Mouse (Mus musculus) brain, adult 2 months (tissue): ENCODE results near the gene Arid3c.
A peak's percentile ranks its signal among the peaks of the same experiment; 100 is the strongest.
"Not testable (repeated sequence)": the region's sequence is repeated elsewhere in the genome, so short reads cannot be mapped to it uniquely, and the experiment has no call there.

Experiments used
- DNase-seq: peaks from one replicate; pipeline ENCODE4 v3.0.0; 2011; ENCODE audit warnings: low read depth, low spot score

Arid3c gene

DNA sequence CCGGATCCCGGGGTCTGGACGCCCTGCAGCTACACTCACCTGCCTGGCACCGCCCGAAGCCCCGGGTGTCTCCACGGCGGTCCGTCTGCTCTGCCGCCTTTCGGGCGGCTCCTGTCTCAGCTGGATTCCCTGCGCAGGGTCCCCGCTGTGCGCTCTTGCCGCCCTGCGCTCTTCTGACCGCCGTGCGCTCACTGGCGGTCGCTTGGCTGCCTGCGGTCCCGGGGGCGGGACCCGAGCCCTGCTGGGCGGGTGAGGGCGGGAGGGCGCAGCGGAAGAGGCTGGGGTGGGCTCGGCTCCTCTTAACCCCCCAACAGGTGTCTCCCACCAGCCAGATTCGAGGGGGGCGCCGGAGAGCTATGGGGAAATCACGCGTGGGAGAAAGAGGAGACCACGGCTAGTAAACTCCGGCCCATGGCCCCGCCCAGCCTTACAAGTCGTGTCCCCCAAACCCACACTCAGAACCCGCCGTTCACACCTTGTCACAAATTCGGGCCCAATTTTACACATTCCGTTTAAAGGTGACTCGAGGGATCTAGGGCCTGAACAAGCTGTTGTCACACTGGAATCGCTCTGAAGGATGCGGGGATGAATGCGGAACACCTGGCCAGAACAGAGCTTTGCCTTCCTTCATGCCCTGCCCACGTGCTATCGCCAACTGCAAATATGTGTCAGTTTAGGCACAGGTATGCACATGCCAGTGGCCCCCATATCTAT is at the start of gene Arid3c:
Arid3c (minus strand) TSS at position 91 of the 714 bp plus-strand sequence.
- no peak for DNase-seq

- not testable (repeated sequence) for DNase-seq
These were observed 44.9 kb upstream of the Arid3c start for GRCm38 (mm10) chr4:41775840-41776239.

DNA sequence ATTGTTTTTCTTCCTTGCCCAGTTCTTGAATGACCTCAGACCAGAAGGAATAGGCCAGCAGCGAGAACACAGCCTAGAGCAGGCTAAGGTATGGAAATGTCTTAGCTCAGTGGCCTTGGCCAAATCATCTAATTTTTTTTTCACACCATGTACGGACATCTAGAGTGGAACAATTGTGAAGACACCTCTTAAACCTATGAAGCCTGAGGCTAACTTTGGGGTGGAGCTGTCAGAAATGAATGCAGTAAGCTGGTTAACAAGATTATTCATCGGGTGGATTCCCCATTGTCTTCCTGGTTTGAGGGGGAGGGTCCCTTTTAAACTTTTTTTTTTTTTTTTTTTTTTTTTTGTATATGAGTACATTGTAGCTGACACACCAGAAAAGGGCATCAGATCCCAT is 43.6 kb upstream of the Arid3c start:
- peak; percentile 6 for DNase-seq

DNA sequence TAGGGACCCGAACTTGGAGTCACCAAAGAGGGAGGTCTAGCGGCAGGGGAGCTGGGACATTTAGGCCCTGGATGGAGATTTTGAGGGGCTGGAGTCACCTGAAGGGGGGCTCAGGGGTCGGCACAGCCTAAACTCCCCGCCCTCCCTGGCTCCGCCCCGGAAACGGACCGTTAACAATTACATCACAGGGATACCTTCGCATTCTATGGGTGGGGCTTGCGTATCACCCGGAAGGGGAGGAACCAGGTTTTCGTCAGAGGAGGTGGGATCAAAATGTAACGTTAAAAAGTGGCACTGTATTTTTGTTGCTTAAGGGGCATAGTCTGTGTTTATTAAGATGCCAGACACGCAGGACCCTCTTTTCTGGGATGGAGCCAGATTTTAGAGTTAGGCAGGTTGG is 43.1 kb upstream of the Arid3c start, which contains the start of gene Ccl27a:
Ccl27a (minus strand) TSS at position 246 of the 400 bp plus-strand sequence.
- peak; percentile 93 for DNase-seq

DNA sequence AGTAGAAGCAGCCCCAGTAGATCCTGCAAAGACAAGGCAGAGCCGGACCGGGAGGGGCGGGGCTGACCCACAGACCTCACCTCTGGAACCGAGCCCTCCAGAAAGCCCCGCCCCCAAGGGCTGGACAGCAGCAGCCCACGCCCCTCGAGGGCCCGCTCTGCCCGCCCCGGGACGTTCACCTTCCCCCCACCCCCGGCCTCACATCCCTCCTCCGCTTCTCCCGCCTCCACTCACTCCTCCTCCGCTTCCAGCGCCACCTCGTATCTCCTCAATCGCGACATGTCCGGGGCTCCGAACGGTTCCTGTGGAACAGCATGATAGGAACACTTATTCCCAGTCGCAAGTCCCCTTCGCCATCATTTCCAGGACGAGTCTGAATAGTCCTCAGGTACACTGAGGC is 42.6 kb upstream of the Arid3c start:
- peak; percentile 72 for DNase-seq

GRCm38 (mm10) chr4:41772946-41773345 is 42.0 kb upstream of the Arid3c start:
- DNase-seq = not testable (repeated sequence)

DNA sequence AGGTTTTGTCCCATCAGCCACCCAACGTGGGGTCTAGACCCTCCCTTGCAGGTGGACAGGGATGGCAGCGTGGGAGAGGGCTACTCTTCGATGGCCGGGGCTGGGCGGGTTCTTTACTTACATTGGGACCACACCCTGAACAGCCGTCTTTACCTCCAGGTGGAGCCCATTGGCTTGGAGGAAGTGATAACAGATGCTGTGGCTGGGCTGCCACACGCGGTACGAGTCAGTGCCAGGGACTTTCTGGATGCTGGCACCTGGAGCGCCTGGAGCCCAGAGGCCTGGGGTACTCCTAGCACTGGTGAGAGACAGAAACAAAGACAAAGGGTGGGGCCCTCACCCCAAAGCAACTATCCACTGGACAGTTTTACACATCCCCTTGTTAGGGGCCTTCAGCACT is 36.4 kb upstream of the Arid3c start:
- DNase-seq = not testable (repeated sequence)

DNA sequence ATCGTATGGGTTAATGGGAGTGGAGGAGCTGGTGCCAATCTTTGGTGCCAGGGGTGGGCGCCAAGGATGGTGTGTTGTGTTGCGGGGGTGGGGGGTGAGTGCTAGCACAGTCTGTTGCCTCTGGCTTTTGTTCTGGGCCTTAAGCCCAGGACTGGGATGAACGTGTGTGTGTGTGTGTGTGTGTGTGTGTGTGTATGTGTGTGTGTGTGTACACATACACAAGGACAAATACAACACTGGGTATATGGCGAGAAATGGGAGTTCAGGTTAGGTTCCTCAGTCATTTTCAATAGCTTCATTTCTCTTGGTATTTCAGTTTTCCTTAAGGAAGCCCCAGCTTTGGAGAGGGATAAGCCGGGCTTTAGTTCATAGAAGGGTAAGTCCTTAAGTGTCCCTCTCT is 32.2 kb upstream of the Arid3c start:
- DNase-seq = not testable (repeated sequence)

DNA sequence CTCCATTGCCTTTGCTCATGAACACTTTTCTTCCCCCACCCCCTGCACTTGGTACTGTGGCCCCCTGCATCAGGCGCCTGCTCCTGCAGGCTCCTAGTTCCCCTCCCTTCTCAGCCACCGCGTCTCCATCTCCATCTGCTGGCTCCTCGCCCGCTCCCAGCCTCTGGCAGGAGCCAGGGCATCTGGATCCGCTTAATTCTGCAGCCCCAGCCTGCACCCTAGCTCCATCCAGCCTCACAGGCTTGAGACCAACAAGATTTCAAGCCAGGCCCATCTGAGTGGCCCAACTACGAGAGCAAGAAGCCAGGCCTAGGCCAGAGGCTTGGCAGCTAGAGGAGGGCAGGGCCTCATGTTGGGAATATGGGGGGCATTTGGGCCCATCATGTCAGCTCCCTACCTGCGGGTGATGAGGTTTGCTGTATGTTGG is 31.8 kb upstream of the Arid3c start:
- DNase-seq = peak; percentile 63

DNA sequence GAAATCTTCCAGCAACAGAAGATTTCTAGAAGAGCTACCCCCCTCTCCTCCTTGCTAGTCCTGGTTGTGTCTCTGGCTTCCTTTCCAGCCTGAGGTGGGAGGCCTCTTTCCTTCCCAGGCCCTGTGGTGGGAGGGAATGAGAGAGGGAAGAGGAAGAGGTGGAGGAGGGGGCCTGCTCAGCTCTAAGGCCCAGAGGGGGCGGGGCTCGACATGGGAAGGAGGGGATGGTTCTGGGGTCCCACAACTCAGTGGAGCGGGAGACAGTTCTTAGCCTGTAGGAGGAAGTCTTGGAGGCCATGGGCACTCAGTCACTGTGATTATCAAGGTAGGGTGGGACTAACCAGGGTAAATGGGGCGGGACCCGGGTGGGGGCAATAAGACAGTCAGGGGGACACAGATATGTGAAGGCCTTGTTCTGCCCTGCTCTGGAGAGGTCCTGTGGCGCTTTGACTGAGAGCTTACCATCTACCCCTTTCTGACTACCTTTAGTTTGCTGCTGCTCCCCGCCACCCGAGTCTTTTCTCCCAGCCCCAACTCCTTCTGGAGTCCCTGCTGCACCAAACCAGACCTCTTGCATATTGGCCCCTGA is 31.3 kb upstream of the Arid3c start:
- DNase-seq = no peak

GRCm38 (mm10) chr4:41761680-41762079 is 30.7 kb upstream of the Arid3c start:
- DNase-seq = no peak

DNA sequence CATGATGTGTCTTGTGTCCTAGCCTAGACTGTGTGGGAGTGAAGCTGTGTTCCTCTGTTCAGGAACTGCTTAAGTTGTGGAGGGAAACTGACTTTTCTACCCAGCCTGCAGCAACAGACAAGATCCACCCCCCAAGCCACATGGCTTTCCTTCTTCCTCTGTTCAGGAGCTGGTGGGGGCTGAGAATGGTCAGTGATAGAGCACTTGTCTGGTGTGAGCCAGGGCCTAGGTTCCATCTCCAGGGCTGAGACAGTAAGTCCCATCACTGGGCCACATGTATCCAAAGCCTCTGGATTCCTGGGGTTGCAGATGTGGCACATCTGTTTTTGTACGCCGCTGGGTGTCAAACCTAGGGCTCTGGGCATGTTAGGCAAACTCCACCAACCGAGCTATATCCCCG is 30.0 kb upstream of the Arid3c start:
- DNase-seq = peak; percentile 70

DNA sequence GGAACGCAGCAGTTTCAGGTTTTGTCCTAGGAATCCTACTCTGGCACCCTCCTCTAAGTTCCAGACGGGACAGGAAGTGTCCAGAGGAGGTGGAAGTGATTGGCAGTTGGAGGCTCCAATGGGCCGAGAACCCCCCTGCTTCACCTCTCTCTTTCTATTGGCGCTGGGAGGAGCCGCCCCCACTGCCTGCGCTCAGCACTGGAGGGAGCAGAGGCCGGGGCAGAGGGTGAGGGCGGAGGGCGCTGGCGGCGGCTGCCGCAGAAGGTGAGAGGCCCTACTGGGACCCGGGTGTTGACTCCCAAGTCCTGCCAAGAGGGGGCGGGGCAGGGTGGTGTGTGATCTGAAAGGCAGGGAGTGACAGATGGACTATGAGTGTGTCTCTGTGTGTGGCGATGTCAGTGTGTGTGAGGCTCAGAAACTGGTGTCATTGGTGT is 29.4 kb upstream of the Arid3c start:
- DNase-seq = peak; percentile 91

DNA sequence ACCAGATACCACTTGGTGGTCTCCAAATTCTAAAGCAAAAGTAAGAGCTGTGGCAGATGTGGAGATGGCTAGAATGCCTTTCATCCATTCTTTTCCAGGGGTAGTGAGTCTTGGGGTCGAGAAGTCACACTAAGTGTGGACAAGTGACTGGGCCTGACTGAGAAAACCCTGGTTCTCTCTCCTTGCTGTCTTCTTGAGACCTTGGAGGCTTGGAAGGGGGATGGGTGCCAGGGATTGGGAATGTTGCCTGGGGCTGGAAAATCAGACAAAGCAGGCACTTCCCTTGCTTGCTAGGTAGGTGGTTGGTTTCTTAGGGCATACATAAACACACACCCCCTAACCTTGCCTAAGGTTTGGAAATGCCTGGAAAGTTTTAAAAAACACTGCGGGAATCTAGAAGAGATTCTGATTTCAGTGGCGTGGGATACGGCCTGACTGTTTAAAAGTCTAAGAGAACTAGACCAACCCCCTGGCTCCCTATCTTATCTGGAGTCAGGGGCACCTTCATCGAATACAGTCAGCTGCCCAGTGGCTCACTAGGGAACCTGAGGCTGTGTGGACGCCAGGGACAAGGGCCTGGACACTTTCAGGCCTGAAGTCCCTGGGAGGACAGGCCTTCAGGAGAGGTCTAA is 28.8 kb upstream of the Arid3c start:
- no peak for DNase-seq

DNA sequence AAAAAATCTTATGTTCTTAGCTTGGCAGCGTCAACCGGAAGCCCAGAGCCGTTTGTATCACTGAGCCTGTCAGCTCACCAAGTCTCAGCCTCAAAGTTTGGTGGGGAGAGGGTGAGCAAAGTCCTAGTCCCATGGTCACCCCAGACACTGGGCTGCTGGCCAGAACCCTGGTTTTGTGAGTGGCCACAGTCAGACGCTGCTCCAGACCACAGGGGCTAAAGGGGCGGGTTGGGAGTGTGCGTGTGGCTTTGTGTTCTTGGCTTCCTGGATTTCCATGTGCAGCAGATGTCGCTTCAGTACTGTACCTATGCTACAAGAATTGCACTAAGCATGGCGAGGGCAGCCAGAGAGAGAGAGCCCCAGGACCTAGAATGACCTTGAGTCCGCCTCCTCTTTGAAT is 28.3 kb upstream of the Arid3c start:
- DNase-seq = no peak

DNA sequence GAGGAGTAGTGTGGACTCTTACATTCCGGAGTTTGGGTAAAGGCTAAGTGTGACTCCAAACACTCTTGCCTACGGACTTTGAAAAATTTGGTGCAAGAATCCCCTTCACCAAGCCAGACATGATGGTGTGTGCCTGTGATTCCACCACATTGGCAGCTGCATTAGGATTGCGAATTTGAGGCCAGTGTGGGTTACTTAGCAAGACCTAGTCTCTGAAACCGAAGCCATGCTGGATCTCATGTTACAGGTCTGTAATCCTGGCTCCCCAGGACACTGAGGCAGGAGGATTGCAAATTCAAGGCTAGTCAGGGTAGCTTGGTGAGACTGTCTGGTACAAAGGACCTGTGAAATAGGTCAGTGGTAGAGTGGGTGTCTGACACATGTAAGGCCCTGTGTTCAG is 27.8 kb upstream of the Arid3c start:
- no peak for DNase-seq

DNA sequence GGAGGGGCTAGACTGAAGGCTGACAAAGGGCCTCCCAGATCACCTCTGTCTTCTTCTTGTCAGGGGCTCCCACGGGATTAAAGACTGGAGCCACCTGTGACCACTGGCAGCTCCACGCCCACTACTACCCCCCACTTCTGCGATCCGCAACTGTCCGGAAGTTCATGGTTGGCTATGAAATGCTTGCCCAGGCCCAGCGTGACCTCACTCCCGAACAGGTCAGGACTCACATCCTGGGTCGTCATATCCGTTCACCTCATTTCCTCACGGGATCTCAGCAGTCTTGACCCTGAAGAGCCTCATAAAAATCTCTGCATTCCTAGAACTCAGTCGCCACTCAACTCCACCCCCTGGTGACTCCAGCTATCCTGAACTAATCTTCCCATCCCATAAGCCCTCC is 27.1 kb upstream of the Arid3c start:
- no peak for DNase-seq

DNA sequence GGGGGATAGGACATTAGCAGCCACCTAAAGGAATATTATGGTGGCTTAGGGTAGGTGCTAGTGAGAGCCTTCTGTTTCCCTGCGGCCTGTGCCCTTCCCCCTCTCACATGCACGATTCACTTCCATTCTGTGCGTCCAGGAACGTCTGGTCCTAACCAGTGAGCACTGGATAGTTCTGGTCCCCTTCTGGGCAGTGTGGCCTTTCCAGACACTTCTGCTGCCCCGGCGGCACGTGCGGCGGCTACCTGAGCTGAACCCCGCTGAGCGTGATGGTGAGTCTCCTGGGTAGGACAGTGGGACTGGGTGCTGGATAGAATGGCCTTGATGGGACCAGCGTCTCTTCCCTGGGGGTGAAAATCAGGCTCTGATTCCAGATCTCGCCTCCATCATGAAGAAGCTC is 26.4 kb upstream of the Arid3c start:
- DNase-seq = no peak

DNA sequence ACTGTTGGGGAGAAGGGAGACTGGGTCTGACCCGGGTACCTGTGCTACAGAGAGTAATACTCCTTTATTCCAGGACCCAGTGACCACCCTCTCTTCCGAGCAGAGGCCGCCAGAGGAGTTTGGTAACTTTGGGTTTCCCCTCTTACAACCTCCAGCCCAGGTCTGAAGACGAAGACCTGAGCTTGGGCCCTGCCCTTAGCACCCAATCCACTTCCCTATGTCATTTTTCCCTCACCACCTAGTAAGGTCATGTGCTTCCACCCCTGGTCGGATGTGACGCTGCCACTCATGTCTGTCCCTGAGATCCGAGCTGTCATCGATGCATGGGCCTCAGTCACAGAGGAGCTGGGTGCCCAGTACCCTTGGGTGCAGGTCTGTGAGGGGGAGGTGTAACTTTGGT is 25.5 kb upstream of the Arid3c start:
- DNase-seq = no peak

DNA sequence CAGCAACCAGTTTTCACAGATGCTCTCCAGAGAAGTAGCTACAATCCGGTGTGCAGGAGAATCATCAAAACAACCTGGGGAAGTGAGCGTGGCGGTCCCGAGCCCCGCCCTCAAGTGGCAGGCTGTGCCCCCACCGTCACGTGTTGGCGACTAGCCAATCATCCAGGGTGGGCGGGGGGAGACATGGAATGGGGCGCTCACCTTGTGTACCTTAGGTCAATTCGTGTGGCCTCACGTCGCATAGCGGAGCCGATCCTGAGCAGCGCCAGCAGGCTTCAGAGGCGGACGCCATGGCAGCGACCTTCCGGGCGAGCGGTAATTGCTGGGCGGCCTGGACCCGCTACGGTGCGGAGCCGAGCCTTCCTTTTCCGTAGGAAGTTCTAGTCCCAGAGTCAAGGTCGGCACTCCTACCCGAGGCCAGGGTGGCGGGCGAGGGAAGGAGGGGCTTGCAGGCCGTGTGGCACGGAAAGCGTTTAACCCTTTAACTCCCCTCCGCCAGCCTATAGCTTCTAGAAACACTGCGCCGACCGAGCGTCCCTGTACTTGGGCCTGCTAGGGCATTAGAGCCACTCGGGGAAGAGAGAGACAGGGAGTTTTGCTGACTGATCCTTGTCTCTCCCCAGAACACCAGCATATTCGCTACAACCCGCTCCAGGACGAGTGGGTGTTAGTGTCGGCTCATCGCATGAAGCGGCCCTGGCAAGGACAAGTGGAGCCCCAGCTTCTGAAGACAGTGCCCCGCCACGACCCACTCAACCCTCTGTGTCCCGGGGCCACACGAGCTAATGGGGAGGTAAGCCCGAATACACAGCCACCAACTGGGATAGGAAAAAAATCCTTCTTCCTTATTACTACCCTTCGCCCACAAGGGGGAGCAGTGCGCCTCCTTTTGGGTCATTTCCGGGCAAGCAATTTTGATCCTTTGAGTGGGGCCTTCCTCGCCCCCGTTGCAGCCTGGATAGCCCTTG is 24.7 kb upstream of the Arid3c start, which contains the start of gene Sigmar1:
Sigmar1 (minus strand) TSS at position 820 of the 968 bp plus-strand sequence.
- peak; percentile 88 for DNase-seq

DNA sequence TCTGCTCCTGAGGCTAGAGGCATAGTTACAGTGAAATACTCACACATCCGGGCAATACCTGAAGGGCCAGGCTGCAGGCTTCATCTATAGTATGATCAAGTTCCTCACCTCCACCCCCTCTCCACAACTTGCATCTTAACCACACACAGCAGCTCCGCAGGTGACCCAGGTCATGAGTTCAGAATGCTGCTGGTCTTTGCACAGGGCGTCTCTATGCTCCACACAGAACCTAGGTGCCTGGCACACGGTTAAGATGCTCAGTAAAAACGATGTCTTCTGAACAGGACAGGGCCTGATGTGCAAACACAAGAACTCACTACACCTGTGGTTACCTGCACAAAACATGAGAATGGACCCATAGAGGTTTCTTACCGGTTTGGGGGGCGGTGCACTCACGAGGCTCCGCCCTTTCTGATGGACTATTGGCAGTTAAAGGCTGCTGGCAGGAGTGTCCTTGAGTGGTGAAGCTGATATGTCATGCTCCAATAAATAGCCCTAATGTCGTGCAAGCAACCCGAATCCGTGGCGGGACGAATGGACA is 23.9 kb upstream of the Arid3c start, which contains the start of gene Galt:
Galt (plus strand) TSS at position 432 of the 541 bp plus-strand sequence.
- peak; percentile 92 for DNase-seq
